Mouse (Mus musculus): Measurements from ENCODE around the gene Cck. TPM values are rescaled to one million over a fixed set of nuclear protein-coding genes. Genes with fewer than 3 reads are reported as not detected.
A peak's percentile ranks its signal among the peaks of the same experiment; 100 is the strongest.

Cck gene
- total RNA-seq (2021): 1 to 10 TPM in 1 of 2 experiments, under 1 TPM in 1; 0.43 to 1.2 TPM
- long read RNA-seq, experiment 1: 0 reads
- long read RNA-seq, experiment 2: 0 reads

DNA sequence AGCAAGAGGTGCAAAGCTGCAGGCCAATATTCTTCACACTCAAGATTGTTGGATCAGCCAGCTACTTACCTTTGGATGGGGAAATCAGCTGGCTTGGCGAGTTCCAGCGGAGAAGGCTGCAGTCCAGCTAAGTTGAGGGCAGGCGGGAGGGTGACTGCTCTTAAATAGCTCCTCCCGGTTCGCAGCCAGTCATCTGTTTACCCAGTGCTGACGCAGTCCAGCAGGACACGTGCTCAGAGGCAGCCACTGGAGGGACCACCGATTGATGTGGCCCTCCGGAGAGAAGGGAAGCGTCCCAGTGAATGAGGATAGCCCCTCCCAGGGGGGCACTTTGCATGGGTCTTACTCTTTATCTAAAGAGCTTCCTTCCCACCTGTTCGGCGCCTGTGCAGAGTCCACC is at the start of gene Cck:
Cck (minus strand) TSS at position 166 of the 400 bp plus-strand sequence.
- DNase-seq: peak in 1 of 2 experiments; percentile 28
- intact Hi-C loops (cut with DNase I): no loop called here

DNA sequence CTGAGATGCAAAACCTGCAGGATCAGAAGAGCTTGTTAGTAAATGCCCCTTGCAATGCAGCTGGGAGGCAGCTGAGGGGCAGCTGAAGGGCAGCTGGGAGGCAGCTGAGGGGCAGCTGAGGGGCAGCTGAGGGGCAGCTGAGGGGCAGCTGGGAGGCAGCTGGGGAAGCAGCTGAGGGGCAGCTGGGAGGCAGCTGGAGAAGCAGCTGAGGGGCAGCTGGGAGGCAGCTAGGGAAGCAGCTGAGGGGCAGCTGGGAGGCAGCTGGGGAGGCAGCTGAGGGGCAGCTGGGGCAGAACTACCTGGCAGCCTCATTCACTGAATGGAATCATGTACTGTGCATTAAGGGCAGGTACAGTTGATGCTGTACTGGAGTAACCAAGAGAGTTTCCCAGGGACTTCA is 46.0 kb upstream of the Cck start:
- intact Hi-C loops (cut with DNase I): no loop called here
- no peak for DNase-seq

DNA sequence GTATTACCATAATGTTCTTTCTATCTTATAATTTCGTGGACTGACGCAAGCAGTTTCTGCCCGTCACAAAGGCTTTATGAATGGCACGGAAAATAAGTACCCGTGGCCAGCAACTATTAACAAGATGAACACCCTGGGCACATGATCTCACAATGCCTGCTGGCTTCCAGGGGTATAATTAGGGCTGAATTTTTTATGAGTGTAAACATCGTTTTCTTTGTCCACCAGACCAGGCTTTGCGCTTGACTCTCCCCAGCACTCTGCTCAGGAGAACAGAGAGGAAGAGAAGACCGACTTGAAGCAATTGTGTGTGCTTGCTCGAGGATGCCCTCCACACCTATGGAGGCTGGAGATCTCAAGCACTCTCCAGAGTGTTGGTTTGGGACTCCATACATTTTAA is 37.1 kb upstream of the Cck start:
- intact Hi-C loops (cut with DNase I): no loop called here
- no peak for DNase-seq

DNA sequence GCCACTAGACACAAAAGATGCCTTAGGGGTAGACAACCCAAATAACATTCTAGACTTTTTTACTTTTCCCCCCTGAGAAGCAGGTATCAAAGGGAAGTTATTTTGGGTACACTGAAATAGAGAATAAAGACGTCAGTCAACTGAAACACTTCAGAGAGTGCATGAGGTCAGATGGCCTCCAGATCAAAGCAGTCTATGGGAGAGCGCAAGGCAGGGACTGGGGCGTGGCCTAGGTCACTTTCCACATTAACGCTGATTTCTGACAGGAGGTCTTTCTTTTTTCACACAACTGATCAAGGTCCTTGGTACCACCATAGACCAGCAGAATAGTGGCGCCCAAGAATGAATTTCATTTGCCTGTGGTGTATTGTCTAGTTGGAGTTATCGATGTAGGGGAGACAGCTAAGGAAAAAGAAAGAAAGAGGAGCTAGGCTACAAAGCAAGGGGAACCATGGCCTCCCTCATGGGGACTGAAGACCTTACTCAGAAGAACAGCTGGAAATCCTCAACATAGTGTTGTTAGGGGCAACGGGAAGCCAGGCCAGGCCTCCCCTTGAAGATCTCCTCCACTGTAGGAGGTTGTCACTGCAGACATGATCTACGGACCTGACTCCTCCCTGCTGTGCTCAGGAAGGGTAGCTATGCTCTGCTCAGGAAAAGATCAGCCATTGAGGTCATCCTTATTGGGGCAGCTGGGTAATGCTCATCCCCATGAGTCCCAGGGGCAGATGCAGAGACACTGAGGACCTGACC is 33.3 kb upstream of the Cck start:
- intact Hi-C loops (cut with DNase I): no loop called here

DNA sequence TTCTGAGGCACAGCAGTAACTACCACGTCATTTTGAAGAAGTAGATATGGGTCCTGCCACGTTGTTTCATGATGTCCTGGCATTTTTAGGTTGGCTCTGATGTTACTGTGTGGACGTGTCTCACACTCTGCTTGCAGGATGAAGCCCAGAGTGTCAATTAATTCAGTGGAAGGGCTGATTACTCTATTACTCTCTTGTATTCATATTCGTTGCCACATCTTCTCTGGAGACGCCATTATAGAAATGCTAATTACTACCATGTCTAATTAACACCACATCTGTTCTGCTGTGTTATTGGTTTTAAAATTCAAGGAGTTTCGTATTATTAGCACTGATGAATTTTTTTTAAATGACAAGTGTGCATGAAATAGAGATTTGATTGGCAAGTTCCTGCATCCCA is 30.7 kb upstream of the Cck start:
- intact Hi-C loops (cut with DNase I): no loop called here
- no peak for DNase-seq

More for the DNA sequence above, 33.3 kb upstream of the Cck start:
- DNase-seq: no peak

DNA sequence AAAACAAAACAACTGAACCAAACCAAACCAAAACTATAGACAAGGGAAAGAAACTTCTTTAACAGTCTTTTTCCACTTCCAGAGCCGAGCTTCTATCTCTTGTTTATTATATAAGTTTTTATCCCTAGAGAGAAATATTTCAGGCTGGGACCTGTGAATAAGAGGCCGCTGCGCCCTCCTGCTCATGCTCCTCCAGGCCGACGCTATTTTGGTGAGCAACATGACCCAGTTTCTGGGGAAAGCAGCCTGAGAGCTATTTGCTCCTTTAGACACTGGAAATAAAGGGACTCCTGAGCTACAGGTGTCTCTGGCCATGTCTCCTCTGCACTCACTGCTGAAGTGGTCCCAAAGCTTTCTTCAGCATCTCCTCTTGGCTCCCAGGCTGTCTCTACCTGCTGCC is 24.6 kb upstream of the Cck start:
- intact Hi-C loops (cut with DNase I): no loop called here
- no peak for DNase-seq

DNA sequence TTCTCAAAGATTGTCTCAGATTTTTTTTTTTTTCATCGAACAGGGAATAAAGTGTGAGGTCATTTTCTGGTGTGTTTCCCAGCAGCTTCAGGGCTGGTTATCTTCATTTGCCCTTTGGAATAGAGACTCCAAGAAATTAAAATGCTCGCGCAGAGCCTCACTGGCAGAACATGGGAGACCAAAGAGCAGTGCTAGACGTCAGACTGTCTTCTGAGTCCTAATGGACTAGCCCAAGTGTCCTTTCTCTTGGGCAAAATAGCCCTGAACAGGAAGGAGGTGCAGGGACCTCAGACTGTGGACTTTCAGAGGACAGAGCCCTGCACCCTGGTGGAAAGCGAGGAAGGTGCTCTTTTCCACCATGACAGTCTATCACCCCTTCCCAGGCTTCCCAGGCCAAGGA is 19.0 kb upstream of the Cck start:
- intact Hi-C loops (cut with DNase I): no loop called here
- no peak for DNase-seq

DNA sequence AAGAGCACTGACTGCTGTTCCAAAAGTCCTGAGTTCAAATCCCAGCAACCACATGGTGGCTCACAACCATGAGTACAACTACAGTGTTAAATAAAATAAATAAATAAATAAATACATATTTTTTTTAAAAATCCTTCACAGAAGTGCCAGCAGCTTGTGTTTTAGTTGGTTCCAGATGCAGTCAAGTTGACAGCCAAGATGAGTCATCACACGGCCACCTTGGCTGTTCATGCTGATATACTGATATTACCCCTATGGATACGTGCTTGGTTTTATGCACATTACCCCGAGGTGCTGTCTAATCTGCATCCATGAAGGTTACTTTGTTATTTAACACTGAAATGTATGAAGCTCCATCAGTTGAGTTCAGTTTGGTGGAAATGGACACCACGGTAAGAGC is 16.4 kb upstream of the Cck start:
- no peak for DNase-seq
- intact Hi-C loops (cut with DNase I): no loop called here

DNA sequence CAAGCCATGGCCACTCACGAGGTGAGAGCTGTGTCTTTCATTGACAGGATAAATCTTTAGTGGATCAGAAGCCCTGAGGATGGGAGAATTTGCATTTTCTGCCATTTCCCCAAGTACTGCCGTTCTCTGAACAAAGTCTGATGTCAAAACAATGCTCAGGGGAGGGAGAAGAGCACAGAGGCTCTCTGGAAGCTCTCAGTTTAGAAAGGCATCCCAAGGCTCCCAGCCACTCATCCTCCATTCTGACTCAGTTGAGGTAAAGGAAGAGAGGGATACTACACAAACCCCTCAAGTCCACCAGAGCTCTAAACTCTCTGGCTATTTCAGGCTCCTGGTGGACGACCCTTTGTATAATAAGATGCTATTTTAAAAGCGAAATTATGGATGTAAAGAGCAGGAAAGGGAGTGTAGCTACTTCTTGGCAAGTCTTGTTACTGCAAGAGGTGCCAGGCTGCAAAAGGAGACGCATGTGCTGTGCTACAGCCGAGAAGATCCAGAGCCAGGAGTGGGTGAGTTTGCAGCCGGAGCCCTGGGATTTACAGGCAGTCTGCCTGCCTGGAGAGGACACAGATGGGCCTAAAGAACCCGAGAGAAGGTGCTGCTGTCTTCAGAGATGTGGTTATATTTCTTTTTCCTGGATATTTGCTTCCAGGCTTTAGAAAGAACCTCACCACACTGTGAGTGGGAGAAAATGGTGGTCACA is 11.1 kb upstream of the Cck start:
- no peak for DNase-seq
- intact Hi-C loops (cut with DNase I): no loop called here

DNA sequence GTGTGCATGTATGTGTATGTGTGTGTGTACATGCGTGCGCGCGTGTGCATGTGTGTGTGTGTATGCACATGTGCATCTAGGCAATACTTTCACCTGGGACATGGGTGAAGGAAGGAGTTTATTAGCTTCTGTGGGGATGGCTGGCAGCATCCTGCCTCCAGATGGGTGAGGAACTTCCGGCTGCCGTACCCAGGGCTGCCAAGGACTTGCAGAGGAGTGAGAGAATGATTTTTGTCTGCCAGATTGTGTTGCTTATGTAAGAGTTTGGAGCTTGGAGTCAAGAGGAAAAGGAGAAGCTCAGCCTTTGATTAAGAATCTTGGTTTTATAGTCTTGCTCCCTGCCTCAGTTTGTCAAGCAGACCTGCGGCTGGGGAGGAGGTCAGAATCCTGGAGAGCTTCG is 9.9 kb upstream of the Cck start:
- intact Hi-C loops (cut with DNase I): no loop called here

DNA sequence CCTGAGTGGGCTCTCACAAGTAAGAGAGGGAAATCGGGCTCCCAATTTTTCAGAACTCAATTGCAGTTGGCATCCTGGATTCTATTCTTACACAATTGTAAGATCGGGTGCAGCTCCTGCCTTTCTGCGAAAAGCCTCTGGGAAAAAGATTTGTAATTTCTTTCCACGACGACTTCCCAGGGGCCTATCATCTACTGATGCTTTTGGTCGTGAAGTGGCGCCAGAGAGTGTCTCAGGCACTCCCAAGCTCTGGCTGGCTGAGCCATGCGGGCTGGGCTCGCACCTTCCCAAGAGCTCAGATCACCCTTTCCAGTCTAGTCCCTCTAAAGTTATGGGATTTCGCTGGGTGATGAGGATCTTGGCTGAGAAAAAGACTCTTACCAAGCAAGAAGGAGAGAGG is 608 bp upstream of the Cck start:
- intact Hi-C loops (cut with DNase I): no loop called here
- no peak for DNase-seq

More for the DNA sequence above, 9.9 kb upstream of the Cck start:
- no peak for DNase-seq

DNA sequence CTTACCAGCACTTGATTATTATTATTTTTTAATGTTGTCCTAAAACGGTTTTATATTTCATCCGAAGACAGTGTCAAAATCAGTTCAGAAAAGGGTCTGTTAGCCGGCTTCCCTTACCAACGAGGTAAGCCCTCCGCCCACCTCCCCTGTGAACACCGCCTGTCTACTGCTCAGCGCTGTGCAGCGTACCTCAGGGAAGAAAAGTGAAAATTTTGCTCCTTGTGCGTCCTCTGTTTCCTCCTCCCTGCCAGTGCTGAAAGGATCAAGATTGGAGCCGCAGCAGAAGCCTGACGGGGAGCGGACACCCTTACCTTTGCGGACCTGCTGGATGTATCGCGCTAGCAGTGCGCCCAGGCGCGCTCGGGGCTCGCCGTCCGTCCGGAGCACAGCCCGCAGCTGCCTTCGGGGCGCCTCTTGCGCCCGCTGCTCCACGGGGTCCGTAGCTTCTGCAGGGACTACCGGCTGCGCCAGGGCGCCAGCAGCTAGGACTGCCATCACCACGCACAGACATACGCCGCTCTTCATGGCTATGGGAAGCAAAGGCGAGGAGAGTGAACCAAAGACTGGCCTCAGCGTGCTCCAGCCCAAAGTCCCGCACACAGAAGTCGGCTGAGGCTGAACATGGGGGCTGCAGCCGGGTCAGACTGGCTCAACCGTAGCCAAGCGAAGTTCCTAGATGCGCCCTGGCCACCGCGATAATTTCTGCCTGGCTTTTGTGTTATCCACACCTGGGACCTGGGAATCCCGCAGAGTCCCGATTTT is 1.3 kb downstream of the Cck start:
- intact Hi-C loops (cut with DNase I): no loop called here
- no peak for DNase-seq

DNA sequence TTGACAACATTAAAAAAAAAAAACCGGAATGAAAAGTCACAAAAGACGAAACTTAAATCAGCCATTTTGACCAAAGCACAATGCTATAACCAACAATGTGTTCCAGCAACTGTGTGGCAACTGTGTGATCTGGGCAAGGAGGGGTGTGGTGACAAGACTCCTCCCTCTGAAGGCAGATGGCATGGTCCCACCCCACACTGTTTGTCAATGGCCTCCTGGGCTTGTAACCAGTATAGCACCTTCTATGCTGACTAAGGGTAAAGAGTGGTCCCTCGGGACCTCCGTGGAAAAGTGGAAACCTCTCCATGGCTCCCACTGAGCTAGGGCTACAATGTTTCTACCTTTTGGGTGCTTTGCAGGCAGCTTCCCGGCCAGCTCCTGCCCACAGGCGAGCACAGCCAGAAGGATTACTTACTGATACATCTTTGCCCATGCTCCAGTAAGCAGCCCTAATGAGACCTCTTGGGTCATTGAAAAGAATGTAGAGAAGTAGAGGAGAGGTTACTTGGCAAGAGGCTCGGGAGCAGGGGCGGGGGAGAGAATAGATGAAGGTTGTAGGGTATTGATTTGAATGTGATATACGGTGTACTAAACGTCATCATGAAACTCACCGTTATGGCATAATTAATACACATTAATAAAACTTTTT is 3.8 kb downstream of the Cck start:
- DNase-seq: no peak
- intact Hi-C loops (cut with DNase I): no loop called here

DNA sequence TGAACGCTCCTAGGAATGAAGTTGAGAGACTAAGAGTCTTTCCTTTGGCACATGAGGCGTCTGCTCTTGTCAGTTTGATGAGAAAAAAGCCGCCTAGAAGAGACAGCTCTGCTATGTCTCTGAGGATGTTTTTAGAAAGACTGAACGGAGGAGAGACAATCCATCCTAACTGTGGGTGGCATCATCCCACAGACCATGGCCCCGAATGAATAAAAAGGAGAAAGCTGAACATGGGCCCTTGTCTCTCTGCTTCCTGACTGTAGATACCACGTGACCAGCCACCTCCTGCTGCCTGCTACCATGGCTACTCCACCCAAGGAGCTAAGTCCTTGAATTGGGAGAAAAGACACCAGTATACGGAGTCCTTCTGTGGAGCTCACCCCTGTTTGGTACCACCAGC is 8.3 kb downstream of the Cck start:
- no peak for DNase-seq
- intact Hi-C loops (cut with DNase I): no loop called here

DNA sequence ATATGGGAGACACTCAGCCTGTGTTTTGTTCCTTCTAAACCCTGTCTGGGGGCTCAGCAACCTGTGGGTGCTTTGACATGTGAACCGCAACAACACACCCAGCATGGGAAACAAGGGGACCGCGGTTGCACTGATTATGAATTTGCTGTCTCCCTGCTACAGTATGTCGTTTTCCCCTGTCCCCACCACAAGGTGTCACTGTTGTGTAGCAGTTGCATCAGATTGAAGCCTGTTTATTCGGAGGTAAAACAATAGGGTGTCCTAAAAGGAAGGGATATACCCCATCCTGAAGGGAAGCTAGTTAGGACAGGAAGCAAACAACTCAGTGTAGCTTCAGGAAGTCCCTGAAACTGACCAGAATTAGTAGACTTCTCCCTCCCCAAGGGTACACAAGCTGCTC is 16.0 kb downstream of the Cck start:
- intact Hi-C loops (cut with DNase I): loop anchor here (1.0 to 5.0 kb wide), 2 partner anchors 126 to 198 kb away; no protein-coding TSS in a partner anchor
- peak in 1 of 2 experiments; percentile 54 for DNase-seq

DNA sequence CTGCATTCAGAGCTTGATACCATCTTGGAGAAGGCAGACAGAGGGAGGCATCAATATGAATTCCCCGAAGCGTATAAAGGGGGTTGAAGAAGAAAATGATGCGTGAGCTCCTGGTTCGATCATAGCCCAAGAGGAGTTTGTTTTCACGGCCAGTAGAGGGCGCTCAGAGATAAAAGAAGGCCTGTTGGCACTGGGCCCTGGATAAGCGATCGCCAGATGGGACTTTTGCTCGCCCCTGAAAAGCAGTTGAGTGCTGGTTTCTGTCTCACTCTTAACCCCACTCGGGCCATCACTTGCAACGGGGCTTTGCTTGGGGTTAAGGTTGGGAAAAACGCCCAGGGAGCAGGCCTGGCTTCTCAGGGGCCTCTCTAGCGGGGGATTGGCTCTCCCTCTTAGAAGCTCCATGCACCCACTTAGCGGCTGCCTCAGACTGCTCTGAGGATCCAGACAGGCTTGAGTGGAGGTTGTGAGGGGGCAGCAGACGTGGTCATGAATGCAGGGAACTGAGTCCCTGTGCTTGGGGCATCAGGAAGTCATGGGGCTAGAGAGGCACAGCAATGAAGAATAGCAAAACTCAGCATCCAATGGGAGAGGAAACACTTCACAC is 18.1 kb downstream of the Cck start:
- intact Hi-C loops (cut with DNase I): loop anchor here (5.0 kb wide), 1 partner anchor 200 kb away; no protein-coding TSS in a partner anchor
- DNase-seq: peak; percentile 55 to 56

DNA sequence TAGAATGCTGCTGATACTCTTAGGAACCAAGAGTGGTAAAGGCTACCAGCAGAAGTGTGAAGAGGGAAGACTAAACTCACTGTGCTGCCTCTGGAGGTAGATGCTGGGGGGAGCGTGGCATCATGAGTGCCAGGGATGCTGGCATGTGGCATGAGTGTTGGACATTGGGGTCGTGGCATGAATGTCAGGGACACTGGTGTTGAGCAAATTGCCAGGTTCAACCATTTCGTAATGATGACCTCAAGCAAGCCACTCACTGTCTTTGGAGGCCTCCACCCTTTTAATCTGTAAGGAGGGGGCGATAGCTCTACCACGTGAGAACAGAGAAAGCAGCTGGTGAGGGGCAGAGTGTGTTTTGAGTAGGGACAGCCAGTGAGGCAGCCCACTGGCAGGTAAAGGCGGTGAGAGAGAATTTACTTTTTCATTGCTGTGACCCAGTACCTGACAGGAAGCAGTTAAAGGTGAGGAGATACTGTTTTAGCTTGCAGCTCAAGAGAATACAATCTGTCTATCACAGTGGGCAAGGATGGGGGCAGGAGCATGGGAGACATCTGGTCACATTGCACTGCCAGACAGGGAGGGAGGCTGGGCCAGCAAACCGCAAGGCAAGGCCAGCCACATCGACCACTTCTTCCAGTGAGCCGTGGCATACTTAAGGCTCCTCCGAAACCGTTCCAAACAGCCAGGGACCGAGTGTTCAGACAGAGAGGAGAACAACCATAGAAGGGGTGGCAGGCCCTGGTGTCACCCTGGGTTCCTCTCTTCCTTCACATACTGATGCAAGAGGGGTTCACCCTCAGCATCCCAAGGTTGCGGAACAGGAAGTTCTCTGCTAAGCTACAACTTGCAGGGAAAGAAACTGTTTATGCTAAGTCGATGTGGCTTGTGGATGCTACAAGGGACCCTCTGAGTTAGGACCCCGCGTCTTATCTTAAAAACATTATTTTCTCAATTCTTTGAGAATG is 19.7 kb downstream of the Cck start:
- DNase-seq: no peak
- intact Hi-C loops (cut with DNase I): loop anchor here (5.0 kb wide), 1 partner anchor 202 kb away; no protein-coding TSS in a partner anchor

DNA sequence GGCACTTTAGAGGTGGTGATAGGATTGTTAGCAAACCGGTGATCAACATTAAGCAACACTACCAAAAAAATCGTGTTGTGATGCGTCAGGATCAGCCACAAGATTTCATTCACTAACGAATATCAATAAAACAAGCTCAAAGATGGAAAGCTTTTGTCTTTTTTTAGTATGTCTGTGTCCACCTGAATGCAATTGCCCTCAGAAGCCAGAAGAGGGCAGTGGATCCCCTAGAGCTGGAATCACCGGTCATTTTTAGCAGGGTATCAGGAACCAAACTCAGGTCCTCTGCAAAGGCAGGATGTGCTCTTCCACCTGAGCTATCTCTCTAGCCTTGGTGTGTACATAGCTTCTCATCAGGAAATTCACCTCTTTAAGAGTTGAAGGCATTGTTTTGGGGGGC is 20.7 kb downstream of the Cck start:
- intact Hi-C loops (cut with DNase I): loop anchor here (5.0 kb wide), 1 partner anchor 203 kb away; no protein-coding TSS in a partner anchor
- no peak for DNase-seq

DNA sequence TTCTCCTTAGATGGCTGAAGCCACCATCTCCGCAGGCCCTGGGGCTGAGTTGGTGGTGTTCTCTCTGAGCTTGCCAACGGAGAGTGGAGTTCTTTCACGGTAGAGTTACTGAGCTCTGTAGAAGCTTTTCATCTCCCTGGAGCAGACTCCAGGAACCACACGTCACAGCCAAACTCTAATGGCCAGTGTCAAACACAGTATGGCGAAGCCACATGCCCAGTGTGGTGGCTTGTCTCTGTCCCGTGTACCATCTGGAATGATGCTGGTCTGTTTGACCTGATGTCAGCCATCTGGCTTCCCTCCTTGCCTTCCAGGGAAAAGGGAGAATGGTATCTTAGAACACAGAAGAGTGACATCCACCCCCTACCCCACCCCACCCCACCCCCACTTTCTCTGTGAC is 25.8 kb downstream of the Cck start:
- no peak for DNase-seq
- intact Hi-C loops (cut with DNase I): no loop called here
